Mouse (Mus musculus) intestine, embryonic 15.5 days (tissue): ENCODE data around the gene Hmga1. TPM values are rescaled to one million over a fixed set of nuclear protein-coding genes. Genes with fewer than 3 reads are reported as not detected.

Experiments
- ATAC-seq: fragments of 200-750 bp; cut with Nextera tagmentation; 2 replicates; pipeline ENCODE4 v1.8.0; 2017; ENCODE audit warnings: moderate TSS enrichment, moderate library complexity
- H3K27ac ChIP-seq: fragments of 300-500 bp; sonication (generic); 2 replicates; pipeline ENCODE4 v1.5.1; 2015; ENCODE audit warnings: mild to moderate bottlenecking, inconsistent platforms
- H3K27me3 ChIP-seq: fragments of 300-500 bp; sonication (generic); replicated peaks from 2 replicates; pipeline ENCODE4 v1.6.1; 2015; ENCODE audit warnings: inconsistent platforms
- H3K36me3 ChIP-seq: fragments of 300-500 bp; sonication (generic); 2 replicates; pipeline ENCODE4 v1.6.1; 2015; ENCODE audit warnings: inconsistent platforms
- H3K4me1 ChIP-seq: fragments of 300-500 bp; sonication (generic); replicated peaks from 2 replicates; pipeline ENCODE4 v1.6.1; 2015; ENCODE audit warnings: inconsistent platforms
- H3K4me2 ChIP-seq: fragments of 300-500 bp; sonication (generic); replicated peaks from 2 replicates; pipeline ENCODE4 v1.6.1; 2015; ENCODE audit warnings: mild to moderate bottlenecking, inconsistent platforms
- H3K4me3 ChIP-seq: fragments of 300-500 bp; sonication (generic); replicated peaks from 2 replicates; pipeline ENCODE4 v1.5.1; 2015; ENCODE audit warnings: inconsistent platforms
- H3K9ac ChIP-seq: fragments of 300-500 bp; sonication (generic); 2 replicates; pipeline ENCODE4 v1.6.1; 2015; ENCODE audit warnings: inconsistent platforms
- H3K9me3 ChIP-seq: fragments of 300-500 bp; sonication (generic); 2 replicates; pipeline ENCODE4 v1.6.1; 2016; ENCODE audit warnings: inconsistent platforms
- WGBS: fragments of 180-500 bp; shearing (Covaris S2); methylation state at CpG from one replicate; pipeline ENCODE4 v1.1.7; 2015; 5-methylcytosine and 5-hydroxymethylcytosine counted together
- polyA plus RNA-seq: library from polyadenylated mRNA; unstranded; fragments of >200 nt; fragmentation: Nextera tagmentation; extraction: Ambion mirVana; gene quantifications from 2 replicates; pipeline ENCODE4 v1.2.1, GENCODE M21; 2015

Hmga1 gene
- polyA plus RNA-seq, 1 experiment from 2014 or later: 298 TPM

- no peaks in the 10 kb centered on the region for H3K36me3 ChIP-seq
- WGBS: 2% methylated on average over 13 of the region's 13 CpGs
- H3K27me3 ChIP-seq: no peaks in the 10 kb centered on the region
- H3K27ac ChIP-seq: no peak overlapping the region
- peak; percentile 29; the same call in 1 of the 2 replicates for ATAC-seq
- H3K9ac ChIP-seq: peak overlapping the region; percentile 66
- H3K4me3 ChIP-seq: peak overlapping the region; percentile 61
- H3K4me1 ChIP-seq: peaks cover 33% of the 10 kb centered on the region
- peak overlapping the region; percentile 89 for H3K4me2 ChIP-seq
- no peaks in the 10 kb centered on the region for H3K9me3 ChIP-seq
These were observed 9.6 kb downstream of the Hmga1 start for GRCm38 (mm10) chr17:27565942-27566267.

GRCm38 (mm10) chr17:27568228-27568627, 11.9 kb downstream of the Hmga1 start:
- Histone ChIP-seq H3K4me2 (no peak overlapping the region), H3K9ac (no peak overlapping the region), H3K4me1 (peaks cover 22% of the 10 kb centered on the region), H3K27me3 (no peaks in the 10 kb centered on the region), H3K27ac (no peak overlapping the region), H3K4me3 (no peak overlapping the region), H3K36me3 (no peaks in the 10 kb centered on the region), H3K9me3 (no peaks in the 10 kb centered on the region)
- WGBS: 87% methylated on average over 5 of the region's 5 CpGs
- no peak for ATAC-seq

- no peak for ATAC-seq
- Histone ChIP-seq H3K36me3 (no peaks in the 10 kb centered on the region), H3K4me1 (peaks cover 14% of the 10 kb centered on the region), H3K9ac (no peak overlapping the region), H3K9me3 (no peaks in the 10 kb centered on the region), H3K27ac (no peak overlapping the region), H3K27me3 (no peaks in the 10 kb centered on the region), H3K4me2 (no peak overlapping the region), H3K4me3 (no peak overlapping the region)
- 72% methylated on average over 8 of the region's 8 CpGs for WGBS
These were observed 15.0 kb downstream of the Hmga1 start for GRCm38 (mm10) chr17:27571315-27571714.

GRCm38 (mm10) chr17:27573772-27574320, 17.5 kb downstream of the Hmga1 start:
- no peak overlapping the region for H3K4me2 ChIP-seq
- no peak overlapping the region for H3K4me3 ChIP-seq
- no peak overlapping the region for H3K9ac ChIP-seq
- WGBS: 87% methylated on average over 10 of the region's 10 CpGs
- no peak overlapping the region for H3K27ac ChIP-seq
- peaks cover 16% of the 10 kb centered on the region for H3K4me1 ChIP-seq
- H3K36me3 ChIP-seq: no peaks in the 10 kb centered on the region
- no peak for ATAC-seq
- H3K27me3 ChIP-seq: no peaks in the 10 kb centered on the region
- H3K9me3 ChIP-seq: no peaks in the 10 kb centered on the region

GRCm38 (mm10) chr17:27574470-27575115, 18.3 kb downstream of the Hmga1 start:
- ATAC-seq: no peak
- Histone ChIP-seq H3K9ac (no peak overlapping the region), H3K4me1 (peaks cover 16% of the 10 kb centered on the region), H3K36me3 (peaks cover 2% of the 10 kb centered on the region; the same call in 1 of the 2 replicates), H3K27ac (no peak overlapping the region), H3K9me3 (no peaks in the 10 kb centered on the region), H3K27me3 (no peaks in the 10 kb centered on the region), H3K4me2 (no peak overlapping the region), H3K4me3 (no peak overlapping the region)
- 85% methylated on average over 16 of the region's 16 CpGs for WGBS

- no peak overlapping the region for H3K27ac ChIP-seq
- no peak overlapping the region for H3K4me2 ChIP-seq
- WGBS: 40% methylated on average over 10 of the region's 10 CpGs
- peaks cover 6% of the 10 kb centered on the region for H3K36me3 ChIP-seq
- ATAC-seq: no peak
- H3K27me3 ChIP-seq: no peaks in the 10 kb centered on the region
- H3K4me3 ChIP-seq: no peak overlapping the region
- no peak overlapping the region for H3K9ac ChIP-seq
- H3K9me3 ChIP-seq: no peaks in the 10 kb centered on the region
- peaks cover 16% of the 10 kb centered on the region for H3K4me1 ChIP-seq
These were observed 18.9 kb downstream of the Hmga1 start for GRCm38 (mm10) chr17:27575116-27575776.

GRCm38 (mm10) chr17:27576056-27576455, 19.8 kb downstream of the Hmga1 start:
- Histone ChIP-seq H3K4me3 (no peak overlapping the region), H3K36me3 (peaks cover 13% of the 10 kb centered on the region), H3K27me3 (no peaks in the 10 kb centered on the region), H3K4me2 (no peak overlapping the region), H3K4me1 (peaks cover 16% of the 10 kb centered on the region), H3K9me3 (no peaks in the 10 kb centered on the region), H3K27ac (no peak overlapping the region; the same call in 1 of the 2 replicates), H3K9ac (no peak overlapping the region)
- 65% methylated on average over 7 of the region's 7 CpGs for WGBS
- peak; percentile 60 for ATAC-seq

GRCm38 (mm10) chr17:27577468-27577867, 21.2 kb downstream of the Hmga1 start:
- no peak overlapping the region for H3K27ac ChIP-seq
- H3K9ac ChIP-seq: no peak overlapping the region
- H3K9me3 ChIP-seq: no peaks in the 10 kb centered on the region
- H3K4me2 ChIP-seq: no peak overlapping the region
- no peaks in the 10 kb centered on the region for H3K27me3 ChIP-seq
- H3K4me3 ChIP-seq: no peak overlapping the region
- peaks cover 16% of the 10 kb centered on the region for H3K4me1 ChIP-seq
- ATAC-seq: no peak
- WGBS: 66% methylated on average over 6 of the region's 6 CpGs
- H3K36me3 ChIP-seq: peaks cover 19% of the 10 kb centered on the region

GRCm38 (mm10) chr17:27578487-27578886, 22.2 kb downstream of the Hmga1 start:
- Histone ChIP-seq H3K4me2 (no peak overlapping the region), H3K9me3 (no peaks in the 10 kb centered on the region), H3K4me1 (peaks cover 16% of the 10 kb centered on the region), H3K36me3 (peaks cover 29% of the 10 kb centered on the region), H3K4me3 (no peak overlapping the region), H3K27me3 (no peaks in the 10 kb centered on the region), H3K9ac (no peak overlapping the region), H3K27ac (no peak overlapping the region)
- 97% methylated on average over 10 of the region's 10 CpGs for WGBS
- no peak for ATAC-seq

GRCm38 (mm10) chr17:27579816-27580215, 23.5 kb downstream of the Hmga1 start:
- Histone ChIP-seq H3K27ac (no peak overlapping the region), H3K4me2 (no peak overlapping the region), H3K9ac (no peak overlapping the region), H3K4me1 (peaks cover 16% of the 10 kb centered on the region), H3K4me3 (no peak overlapping the region), H3K36me3 (peaks cover 32% of the 10 kb centered on the region), H3K9me3 (no peaks in the 10 kb centered on the region), H3K27me3 (no peaks in the 10 kb centered on the region)
- ATAC-seq: no peak
- WGBS: 93% methylated on average over 8 of the region's 8 CpGs

- H3K9ac ChIP-seq: no peak overlapping the region
- no peak overlapping the region for H3K27ac ChIP-seq
- H3K27me3 ChIP-seq: no peaks in the 10 kb centered on the region
- H3K9me3 ChIP-seq: no peaks in the 10 kb centered on the region
- H3K4me3 ChIP-seq: no peak overlapping the region
- peaks cover 35% of the 10 kb centered on the region for H3K36me3 ChIP-seq
- no peak for ATAC-seq
- H3K4me2 ChIP-seq: no peak overlapping the region
- 86% methylated on average over 20 of the region's 20 CpGs for WGBS
- H3K4me1 ChIP-seq: peaks cover 10% of the 10 kb centered on the region; the same call in 1 of the 2 replicates
These were observed 24.2 kb downstream of the Hmga1 start for GRCm38 (mm10) chr17:27580392-27581068.

- Histone ChIP-seq H3K4me1 (no peaks in the 10 kb centered on the region), H3K27ac (no peak overlapping the region), H3K9ac (no peak overlapping the region), H3K9me3 (no peaks in the 10 kb centered on the region), H3K27me3 (no peaks in the 10 kb centered on the region), H3K4me2 (no peak overlapping the region), H3K4me3 (no peak overlapping the region), H3K36me3 (peaks cover 36% of the 10 kb centered on the region)
- no peak for ATAC-seq
- 87% methylated on average over 13 of the region's 13 CpGs for WGBS
These were observed 27.0 kb downstream of the Hmga1 start for GRCm38 (mm10) chr17:27583185-27583894.
